Mouse (Mus musculus): Measurements from ENCODE around the gene Slc48a1.

DNA sequence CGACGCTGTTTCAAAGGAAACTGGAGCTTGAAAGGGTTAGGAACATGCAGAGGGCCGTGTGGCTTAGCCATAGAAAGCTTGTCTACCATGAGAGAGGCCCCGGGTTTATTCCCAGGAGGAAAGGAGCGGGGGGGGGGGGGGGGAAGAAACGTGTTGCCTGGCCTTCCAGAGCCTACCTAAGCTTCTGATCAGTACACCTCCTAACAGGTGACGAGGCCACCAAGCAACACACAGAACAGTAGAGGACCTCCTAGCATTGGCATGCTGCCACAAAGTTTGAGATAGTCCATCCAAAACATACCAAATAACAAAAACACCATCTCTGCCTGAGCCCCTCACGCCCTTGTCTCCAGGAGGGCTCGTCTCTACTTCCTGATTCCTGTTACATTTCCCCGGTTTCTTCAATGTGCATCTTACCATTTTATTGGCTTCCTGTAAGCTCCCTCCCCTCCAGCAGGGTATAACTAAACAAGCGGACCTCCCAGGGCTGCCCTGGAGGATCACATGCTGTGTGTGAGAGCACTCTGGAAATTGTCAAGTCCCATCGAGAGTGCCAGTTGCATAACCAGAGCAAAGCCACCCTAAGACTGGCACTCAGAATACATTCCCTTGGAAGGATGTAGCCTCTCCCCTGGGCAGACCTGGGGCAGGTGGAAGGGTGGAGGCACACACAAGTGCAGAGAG is 44.4 kb downstream of the Slc48a1 start:
- TF ChIP-seq POLR2A (IDR thresholded peaks at IDR 0.05; ENCODE audit: insufficient read length, low read depth) (no peak), SRF (IDR thresholded peaks at IDR 0.05; ENCODE audit: control insufficient read depth, insufficient read length, low read depth) (no peak), MAX (IDR thresholded peaks at IDR 0.05; ENCODE audit: low read depth) (no peak), USF1 (IDR thresholded peaks at IDR 0.05; ENCODE audit: low read depth) (no peak), POLR2AphosphoS2 (IDR thresholded peaks at IDR 0.05; ENCODE audit: insufficient read length, low read depth) (no peak), TCF12 (IDR thresholded peaks at IDR 0.05; ENCODE audit: insufficient read depth, poor library complexity, severe bottlenecking) (no peak), MYOG (IDR thresholded peaks at IDR 0.05; ENCODE audit: control insufficient read depth in 1 of 3, insufficient read depth in 1 of 3, insufficient read length in 2 of 3, low read depth in 2 of 3) (no peak), E2F4 (IDR thresholded peaks at IDR 0.05; ENCODE audit: insufficient read depth) (no peak), CEBPB (IDR thresholded peaks at IDR 0.05; ENCODE audit: insufficient read depth, poor library complexity, severe bottlenecking) (no peak), TCF3 (IDR thresholded peaks at IDR 0.05; ENCODE audit: insufficient read length, low read depth) (no peak), REST (IDR thresholded peaks at IDR 0.05; ENCODE audit: insufficient read depth, insufficient read length) (no peak), MYOD1 (IDR thresholded peaks at IDR 0.05; ENCODE audit: control insufficient read depth in 1 of 3, insufficient read length in 2 of 3, low read depth in 2 of 3) (no peak)

Data from myocyte (in vitro differentiated cells).